Mouse (Mus musculus) brain, embryonic 14.5 days (tissue): ENCODE measurements around the gene Cdsn.

Experiments used
- CTCF ChIP-seq: fragments of 200-500 bp; IDR thresholded peaks from 2 replicates; pipeline ENCODE4 v1.5.1; 2012; ENCODE audit warnings: inconsistent platforms, mild to moderate bottlenecking, moderate library complexity, borderline replicate concordance; ENCODE audit not compliant: insufficient read depth, insufficient read length; ENCODE audit errors: extremely low read depth
- POLR2A ChIP-seq: fragments of 200-500 bp; IDR thresholded peaks from 2 replicates; pipeline ENCODE4 v1.6.1; 2012; ENCODE audit warnings: mild to moderate bottlenecking, inconsistent platforms, borderline replicate concordance; ENCODE audit not compliant: poor library complexity, insufficient read depth, insufficient read length, severe bottlenecking; ENCODE audit errors: extremely low read depth

- TF ChIP-seq POLR2A (no peak), CTCF (no peak)
Measured at GRCm38 (mm10) chr17:35567150-35567549, 15.2 kb downstream of the Cdsn start, which contains the start of gene 2300002M23Rik.
